Mouse (Mus musculus): ENCODE measurements at regions not wholly inside any gene's neighbourhood (a gene's known extent, or its start where the extent isn't known, plus 50 kb on each side); places are given as distances from the start of the nearest gene placed in this dataset.

- peaks cover 21% of the 10 kb centered on the region for H3K79me2 ChIP-seq (replicated peaks; ENCODE audit: control insufficient read depth, extremely low read depth, insufficient read depth, poor library complexity, severe bottlenecking)
- no peak for TF ChIP-seq NELFE (IDR thresholded peaks at IDR 0.05; ENCODE audit: low read depth, low read length)
- no peak for TF ChIP-seq RCOR1 (conservative IDR thresholded peaks at IDR 0.05; ENCODE audit: low read depth, low read length)
- no peak for TF ChIP-seq CHD1 (IDR thresholded peaks at IDR 0.05; ENCODE audit: low read depth, low read length)
- no peak for TF ChIP-seq CHD2 (IDR thresholded peaks at IDR 0.05; ENCODE audit: low read length)
- TF ChIP-seq POLR2AphosphoS2 (IDR thresholded peaks at IDR 0.05; ENCODE audit: low read depth, low read length), result no peak
- TF ChIP-seq MAZ (IDR thresholded peaks at IDR 0.05; ENCODE audit: low read depth, low read length), result no peak
- no peak for TF ChIP-seq ETS1 (conservative IDR thresholded peaks at IDR 0.05; ENCODE audit: low read depth, low read length)
- TF ChIP-seq USF1 (IDR thresholded peaks at IDR 0.05; ENCODE audit: low read depth, low read length), result no peak
- no peak for TF ChIP-seq ZKSCAN1 (IDR thresholded peaks at IDR 0.05; ENCODE audit: borderline replicate concordance, low read depth, low read length)
- TF ChIP-seq EP300 (IDR thresholded peaks at IDR 0.05; ENCODE audit: low read length), result no peak
- TF ChIP-seq MAFK (IDR thresholded peaks at IDR 0.05; ENCODE audit: insufficient replicate concordance, low read length), result no peak
- TF ChIP-seq IRF4 (IDR thresholded peaks at IDR 0.05; ENCODE audit: low read depth, low read length), result no peak
- no peak for TF ChIP-seq MXI1 (IDR thresholded peaks at IDR 0.05; ENCODE audit: low read depth, low read length)
- TF ChIP-seq UBTF (IDR thresholded peaks at IDR 0.05; ENCODE audit: low read depth, low read length), result no peak
- TF ChIP-seq GABPA (IDR thresholded peaks at IDR 0.05; ENCODE audit: insufficient replicate concordance, low read depth, low read length), result no peak
- TF ChIP-seq USF2 (conservative IDR thresholded peaks at IDR 0.05; ENCODE audit: low read depth, low read length), result no peak
- TF ChIP-seq PAX5 (IDR thresholded peaks at IDR 0.05; ENCODE audit: low read length), result no peak
- no peak for TF ChIP-seq MYC (IDR thresholded peaks at IDR 0.05; ENCODE audit: low read depth, low read length)
- TF ChIP-seq TCF12 (IDR thresholded peaks at IDR 0.05; ENCODE audit: low read depth, low read length), result no peak
- H3K4me3 ChIP-seq (replicated peaks in 1 of 3; ENCODE audit: low read depth in 2 of 3, low read length in 2 of 3, poor library complexity in 1 of 3), result no peak overlapping the region
- no peak overlapping the region for H3K9ac ChIP-seq (ENCODE audit: insufficient read depth, low read depth)
- in situ Hi-C loops (cut with MboI; ENCODE audit: low pct_ligation_motif_present, low pct_unique_long_range_greater_than_20kb, low sequenced_read_pairs) (no loop called here), dilution Hi-C loops (cut with MboI; ENCODE audit: extremely low pct_ligation_motif_present, extremely low pct_unique_long_range_greater_than_20kb, low sequenced_read_pairs) (no loop called here)
- peaks cover 3% of the 10 kb centered on the region for H3K9me3 ChIP-seq (replicated peaks; ENCODE audit: low read length)
- DNase-seq (ENCODE audit: extremely low read depth), result no peak
- no peak overlapping the region for H3K4me2 ChIP-seq (ENCODE audit: insufficient read depth, low read depth, poor library complexity, severe bottlenecking)
- H3K27me3 ChIP-seq (replicated peaks), result no peaks in the 10 kb centered on the region
- H3K36me3 ChIP-seq (replicated peaks in 1 of 2; ENCODE audit: control insufficient read depth in 1 of 2, insufficient read depth in 1 of 2, low read length in 1 of 2), result peaks cover 6 to 29% of the 10 kb centered on the region in 2 experiments
- H3K4me1 ChIP-seq (ENCODE audit: control insufficient read depth in 1 of 2, insufficient read depth in 2 of 2), result peaks cover 0 to 32% of the 10 kb centered on the region in 2 experiments; a peak in 3 of 4 replicates
- no peak overlapping the region for H3K27ac ChIP-seq (ENCODE audit: insufficient read depth, low read depth)
Measured at GRCm38 (mm10) chr16:21327969-21328368, 94.9 kb upstream of the Vps8 start.

- Histone ChIP-seq H3K4me1 (ENCODE audit: control insufficient read depth in 1 of 2, insufficient read depth in 2 of 2) (peaks cover 1 to 25% of the 10 kb centered on the region in 2 experiments; a peak in 3 of 4 replicates), H3K27ac (ENCODE audit: insufficient read depth, low read depth) (no peak overlapping the region), H3K9me3 (replicated peaks; ENCODE audit: low read length) (peaks cover 3% of the 10 kb centered on the region), H3K9ac (ENCODE audit: insufficient read depth, low read depth) (no peak overlapping the region), H3K4me2 (ENCODE audit: insufficient read depth, low read depth, poor library complexity, severe bottlenecking) (no peak overlapping the region), H3K27me3 (replicated peaks) (no peaks in the 10 kb centered on the region), H3K36me3 (replicated peaks in 1 of 2; ENCODE audit: control insufficient read depth in 1 of 2, insufficient read depth in 1 of 2, low read length in 1 of 2) (peaks cover 6 to 29% of the 10 kb centered on the region in 2 experiments), H3K4me3 (replicated peaks in 1 of 3; ENCODE audit: low read depth in 2 of 3, low read length in 2 of 3, poor library complexity in 1 of 3) (no peak overlapping the region), H3K79me2 (replicated peaks; ENCODE audit: control insufficient read depth, extremely low read depth, insufficient read depth, poor library complexity, severe bottlenecking) (peaks cover 22% of the 10 kb centered on the region)
- in situ Hi-C loops (cut with MboI; ENCODE audit: low pct_ligation_motif_present, low pct_unique_long_range_greater_than_20kb, low sequenced_read_pairs), result no loop called here
- TF ChIP-seq EP300 (IDR thresholded peaks at IDR 0.05; ENCODE audit: low read length) (no peak), MEF2A (IDR thresholded peaks at IDR 0.05; ENCODE audit: borderline replicate concordance, low read depth, low read length) (no peak), MYC (IDR thresholded peaks at IDR 0.05; ENCODE audit: low read depth, low read length) (no peak), ZNF384 (IDR thresholded peaks at IDR 0.05; ENCODE audit: low read depth, low read length) (no peak), POLR2A (IDR thresholded peaks at IDR 0.05; ENCODE audit: low read depth, low read length) (no peak)
- dilution Hi-C loops (cut with MboI; ENCODE audit: extremely low pct_ligation_motif_present, extremely low pct_unique_long_range_greater_than_20kb, low sequenced_read_pairs), result no loop called here
- no peak for DNase-seq (ENCODE audit: extremely low read depth)
Measured at GRCm38 (mm10) chr16:21329199-21329598, 93.7 kb upstream of the Vps8 start.

Data from CH12.LX (cell line).